Comparison of ENCODE assay signal across 8 mouse cellular contexts in the genomic region with DNA sequence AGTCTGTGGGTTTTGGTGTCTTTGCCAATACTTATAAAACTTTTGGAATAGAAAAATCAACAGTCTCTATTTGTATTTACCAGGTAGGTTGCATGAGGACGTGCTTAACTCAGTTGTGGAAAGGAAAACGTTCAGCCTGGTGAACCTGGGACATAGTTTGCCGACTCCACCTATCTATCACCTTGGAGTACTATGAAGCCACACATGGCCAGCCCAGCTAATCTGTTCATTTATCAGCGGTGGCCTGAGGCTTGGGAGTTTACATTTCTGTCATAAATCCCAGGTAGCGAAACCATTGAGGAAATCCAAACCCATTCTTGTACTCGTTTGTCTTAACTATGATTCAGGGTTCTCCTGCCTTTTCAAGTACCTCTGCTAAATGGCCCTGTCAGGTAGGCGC. TPM values are rescaled to one million over a fixed set of nuclear protein-coding genes. Genes with fewer than 3 reads are reported as not detected.
A peak's percentile ranks its signal among the peaks of the same experiment; 100 is the strongest.
DNase-seq lines count a peak whose midpoint lies in the region; ATAC-seq and TF ChIP-seq lines count a peak whose summit lies in the region.

A gene (plus strand): TSS at position 318 of the 400 bp plus-strand sequence.

- H3K4me2 ChIP-seq in CH12.LX (ENCODE audit: insufficient read depth, low read depth, poor library complexity, severe bottlenecking), result peak within 1 kb of the TSS; percentile 95
- H3K4me2 ChIP-seq in forebrain, embryonic 12.5 days, result peak within 1 kb of the TSS; percentile 84
- peak within 1 kb of the TSS; percentile 96 for H3K4me2 ChIP-seq in limb, embryonic 15.5 days
- H3K4me2 ChIP-seq in stomach, embryonic 14.5 days (replicated peaks; ENCODE audit: low read depth, low read length), result peak within 1 kb of the TSS; percentile 92

- H3K9me3 ChIP-seq in CH12.LX (replicated peaks; ENCODE audit: low read length), result no peaks in the 10 kb centered on the region
- peaks cover 13% of the 10 kb centered on the region; the same call in 1 of the 2 replicates for H3K9me3 ChIP-seq in forebrain, embryonic 12.5 days
- H3K9me3 ChIP-seq in limb, embryonic 15.5 days, result no peaks in the 10 kb centered on the region
- H3K9me3 ChIP-seq in stomach, embryonic 14.5 days (ENCODE audit: control insufficient read depth, low read depth, low read length), result no peaks in the 10 kb centered on the region

- TF ChIP-seq RAD21 in CH12.LX (IDR thresholded peaks at IDR 0.05; ENCODE audit: low read depth, low read length), result no peak

- H3K27ac ChIP-seq in CH12.LX (ENCODE audit: insufficient read depth, low read depth), result no peak within 1 kb of the TSS
- 0 out of 2 replicates have a peak within 1 kb of the TSS, but pooled peaks have one; percentile 46 for H3K27ac ChIP-seq in forebrain, embryonic 12.5 days
- H3K27ac ChIP-seq in limb, embryonic 15.5 days, result no peak within 1 kb of the TSS
- peak within 1 kb of the TSS; percentile 55 for H3K27ac ChIP-seq in stomach, embryonic 14.5 days (ENCODE audit: low read length)

- 85% methylated on average over 7 of the region's 7 CpGs for WGBS in forebrain, embryonic 12.5 days
- 71% methylated on average over 7 of the region's 7 CpGs for WGBS in limb, embryonic 15.5 days
- 50% methylated on average over 7 of the region's 7 CpGs for WGBS in stomach, embryonic 14.5 days

- H3K27me3 ChIP-seq in CH12.LX (replicated peaks), result no peaks in the 10 kb centered on the region
- H3K27me3 ChIP-seq in forebrain, embryonic 12.5 days, result no peaks in the 10 kb centered on the region
- no peaks in the 10 kb centered on the region for H3K27me3 ChIP-seq in limb, embryonic 15.5 days
- no peaks in the 10 kb centered on the region for H3K27me3 ChIP-seq in stomach, embryonic 14.5 days (ENCODE audit: control insufficient read depth, insufficient read depth, low read length)

- H3K36me3 ChIP-seq in CH12.LX (replicated peaks in 1 of 2; ENCODE audit: control insufficient read depth in 1 of 2, insufficient read depth in 1 of 2, low read length in 1 of 2), result no peaks in the 10 kb centered on the region
- H3K36me3 ChIP-seq in forebrain, embryonic 12.5 days (replicated peaks), result peaks cover 23% of the 10 kb centered on the region
- H3K36me3 ChIP-seq in limb, embryonic 15.5 days, result no peaks in the 10 kb centered on the region
- H3K36me3 ChIP-seq in stomach, embryonic 14.5 days (ENCODE audit: control insufficient read depth, insufficient read depth, low read length), result no peaks in the 10 kb centered on the region

- H3K4me3 ChIP-seq in CH12.LX (replicated peaks in 1 of 3; ENCODE audit: low read depth in 2 of 3, low read length in 2 of 3, poor library complexity in 1 of 3), result peak within 1 kb of the TSS in 1 of 3 experiments; percentile 38
- H3K4me3 ChIP-seq in forebrain, embryonic 12.5 days (replicated peaks), result peak within 1 kb of the TSS; percentile 53
- peak within 1 kb of the TSS; percentile 54 for H3K4me3 ChIP-seq in limb, embryonic 15.5 days
- peak within 1 kb of the TSS; percentile 55 for H3K4me3 ChIP-seq in stomach, embryonic 14.5 days (ENCODE audit: low read depth, low read length)

- in situ Hi-C loops in CH12.LX (cut with MboI; ENCODE audit: low pct_ligation_motif_present, low pct_unique_long_range_greater_than_20kb, low sequenced_read_pairs), result no loop called here

- TF ChIP-seq CTCF in CH12.LX (conservative IDR thresholded peaks at IDR 0.05 in 1 of 2, IDR thresholded peaks at IDR 0.05 in 1 of 2; ENCODE audit: low read depth in 2 of 2, low read length in 2 of 2), result no peak

- peak; percentile 4 for DNase-seq in cerebellum, adult 9-10 months
- no peak for DNase-seq in cerebellum, adult 9-11 months
- DNase-seq in CH12.LX (ENCODE audit: extremely low read depth), result no peak
- DNase-seq in cerebellum, adult 11-12 months, result no peak

- H3K79me2 ChIP-seq in CH12.LX (replicated peaks; ENCODE audit: control insufficient read depth, extremely low read depth, insufficient read depth, poor library complexity, severe bottlenecking), result no peaks in the 10 kb centered on the region

- TF ChIP-seq POLR2A in CH12.LX (IDR thresholded peaks at IDR 0.05; ENCODE audit: low read depth, low read length), result no peak

- no peak for ATAC-seq in forebrain, embryonic 12.5 days (ENCODE audit: low FRiP score)
- ATAC-seq in hematopoietic stem cell, adult 5-6 weeks (replicated peaks in 1 of 2; ENCODE audit: insufficient read depth in 1 of 2, low FRiP score in 2 of 2, low TSS enrichment in 1 of 2, low read depth in 1 of 2, poor library complexity in 2 of 2, severe bottlenecking in 2 of 2), result no peak
- no peak for ATAC-seq in limb, embryonic 15.5 days (ENCODE audit: insufficient number of reproducible peaks, low FRiP score, low TSS enrichment, low read depth)
- ATAC-seq in stomach, embryonic 14.5 days (ENCODE audit: insufficient number of reproducible peaks, insufficient read depth, low FRiP score, low read depth), result no peak

- no peak for TF ChIP-seq EP300 in CH12.LX (IDR thresholded peaks at IDR 0.05; ENCODE audit: low read length)

- H3K4me1 ChIP-seq in CH12.LX (ENCODE audit: control insufficient read depth in 1 of 2, insufficient read depth in 2 of 2), result peaks cover 3 to 7% of the 10 kb centered on the region in 2 experiments; a peak in 2 of 4 replicates
- peaks cover 20% of the 10 kb centered on the region for H3K4me1 ChIP-seq in forebrain, embryonic 12.5 days
- peaks cover 16% of the 10 kb centered on the region for H3K4me1 ChIP-seq in limb, embryonic 15.5 days
- H3K4me1 ChIP-seq in stomach, embryonic 14.5 days (ENCODE audit: control insufficient read depth, insufficient read depth, low read length), result peaks cover 16% of the 10 kb centered on the region; the same call in 1 of the 2 replicates

- H3K9ac ChIP-seq in CH12.LX (ENCODE audit: insufficient read depth, low read depth), result peak within 1 kb of the TSS; percentile 23; the same call in 1 of the 2 replicates
- peak within 1 kb of the TSS; percentile 60 for H3K9ac ChIP-seq in forebrain, embryonic 12.5 days
- peak within 1 kb of the TSS; percentile 61 for H3K9ac ChIP-seq in limb, embryonic 15.5 days
- H3K9ac ChIP-seq in stomach, embryonic 14.5 days (replicated peaks; ENCODE audit: low read depth, low read length), result peak within 1 kb of the TSS; percentile 48

- dilution Hi-C loops in CH12.LX (cut with MboI; ENCODE audit: extremely low pct_ligation_motif_present, extremely low pct_unique_long_range_greater_than_20kb, low sequenced_read_pairs), result no loop called here

TF ChIP-seq in CH12.LX, 34 proteins besides CTCF, POLR2A, EP300 and RAD21:
- TF ChIP-seq ZC3H11A (IDR thresholded peaks at IDR 0.05; ENCODE audit: low read depth, low read length), result no peak
- no peak for TF ChIP-seq MEF2A (IDR thresholded peaks at IDR 0.05; ENCODE audit: borderline replicate concordance, low read depth, low read length)
- no peak for TF ChIP-seq SMC3 (IDR thresholded peaks at IDR 0.05; ENCODE audit: low read depth, low read length)
- no peak for TF ChIP-seq CHD1 (IDR thresholded peaks at IDR 0.05; ENCODE audit: low read depth, low read length)
- TF ChIP-seq MAZ (IDR thresholded peaks at IDR 0.05; ENCODE audit: low read depth, low read length), result no peak
- no peak for TF ChIP-seq MYC (IDR thresholded peaks at IDR 0.05; ENCODE audit: low read depth, low read length)
- TF ChIP-seq ZMIZ1 (IDR thresholded peaks at IDR 0.05; ENCODE audit: low read depth, low read length), result no peak
- no peak for TF ChIP-seq USF1 (IDR thresholded peaks at IDR 0.05; ENCODE audit: low read depth, low read length)
- no peak for TF ChIP-seq ZNF384 (IDR thresholded peaks at IDR 0.05; ENCODE audit: low read depth, low read length)
- TF ChIP-seq HCFC1 (IDR thresholded peaks at IDR 0.05; ENCODE audit: low read depth, low read length), result no peak
- no peak for TF ChIP-seq ETS1 (conservative IDR thresholded peaks at IDR 0.05; ENCODE audit: low read depth, low read length)
- no peak for TF ChIP-seq TBP (conservative IDR thresholded peaks at IDR 0.05; ENCODE audit: low read depth, low read length)
- no peak for TF ChIP-seq NRF1 (IDR thresholded peaks at IDR 0.05; ENCODE audit: low read depth, low read length)
- no peak for TF ChIP-seq RCOR1 (conservative IDR thresholded peaks at IDR 0.05; ENCODE audit: low read depth, low read length)
- no peak for TF ChIP-seq NELFE (IDR thresholded peaks at IDR 0.05; ENCODE audit: low read depth, low read length)
- no peak for TF ChIP-seq POLR2AphosphoS2 (IDR thresholded peaks at IDR 0.05; ENCODE audit: low read depth, low read length)
- TF ChIP-seq UBTF (IDR thresholded peaks at IDR 0.05; ENCODE audit: low read depth, low read length), result no peak
- TF ChIP-seq TCF12 (IDR thresholded peaks at IDR 0.05; ENCODE audit: low read depth, low read length), result no peak
- TF ChIP-seq PAX5 (IDR thresholded peaks at IDR 0.05; ENCODE audit: low read length), result no peak

RNA-seq across cellular contexts. Expression of the gene that starts here (rescaled TPM):
- total RNA-seq in CH12.LX (2012; rRNA removed), result not detected in 2 replicates
- total RNA-seq in CH12.LX (2014; rRNA removed), result not detected in 2 replicates
- polyA plus RNA-seq in CH12.LX (2012; ENCODE audit: insufficient read length, low read depth), result not detected in 2 replicates
- 7.5 and 7.7 TPM in 2 replicates for polyA plus RNA-seq in forebrain, embryonic 12.5 days (2016; fragmentation: Nextera tagmentation; extraction: Ambion mirVana)
- 38.4 and 49.7 TPM in 2 replicates for total RNA-seq in hematopoietic stem cell, adult 5-6 weeks (2017)
- polyA plus RNA-seq in limb, embryonic 15.5 days (2015; fragmentation: Nextera tagmentation; extraction: Ambion mirVana), result 15.4 and 16.8 TPM in 2 replicates
- polyA plus RNA-seq in stomach, embryonic 14.5 days (2014; fragmentation: Nextera tagmentation; extraction: Ambion mirVana), result 28.5 and 29.0 TPM in 2 replicates

Comparison
In these comparisons a context has a peak if more than half of its experiments do, and no peak if none do; other contexts are left out.
1. RNA of the gene that starts here (total RNA-seq): 38.4 to 49.7 TPM in hematopoietic stem cell, adult 5-6 weeks; not detected in CH12.LX; every median in the first group is over 10 times any median in the second.
2. H3K27ac ChIP-seq: peak in forebrain, embryonic 12.5 days (single experiment) and stomach, embryonic 14.5 days (single experiment); none in CH12.LX (single experiment) and limb, embryonic 15.5 days (single experiment).
3. Peak in every context shown above with its lines, with median percentiles within 50 percentile points of each other: H3K4me2 ChIP-seq and H3K9ac ChIP-seq.